Mouse (Mus musculus): ENCODE data around the gene Nav2.

- TF ChIP-seq USF1 (IDR thresholded peaks at IDR 0.05; ENCODE audit: low read depth) (no peak), MAX (IDR thresholded peaks at IDR 0.05; ENCODE audit: low read depth) (no peak), POLR2AphosphoS2 (IDR thresholded peaks at IDR 0.05; ENCODE audit: insufficient read length, low read depth) (no peak), POLR2A (IDR thresholded peaks at IDR 0.05; ENCODE audit: insufficient read length, low read depth) (no peak), E2F4 (IDR thresholded peaks at IDR 0.05; ENCODE audit: insufficient read depth) (no peak), MYOD1 (IDR thresholded peaks at IDR 0.05; ENCODE audit: control insufficient read depth in 1 of 3, insufficient read length in 2 of 3, low read depth in 2 of 3) (no peak), MYOG (IDR thresholded peaks at IDR 0.05; ENCODE audit: control insufficient read depth in 1 of 3, insufficient read depth in 1 of 3, insufficient read length in 2 of 3, low read depth in 2 of 3) (no peak), REST (IDR thresholded peaks at IDR 0.05; ENCODE audit: insufficient read depth, insufficient read length) (no peak), CEBPB (IDR thresholded peaks at IDR 0.05; ENCODE audit: insufficient read depth, poor library complexity, severe bottlenecking) (no peak), SRF (IDR thresholded peaks at IDR 0.05; ENCODE audit: control insufficient read depth, insufficient read length, low read depth) (no peak), TCF3 (IDR thresholded peaks at IDR 0.05; ENCODE audit: insufficient read length, low read depth) (no peak), TCF12 (IDR thresholded peaks at IDR 0.05; ENCODE audit: insufficient read depth, poor library complexity, severe bottlenecking) (no peak)
These were observed 727.5 kb downstream of the Nav2 start for GRCm38 (mm10) chr7:49635971-49636370.
